Mouse (Mus musculus): Measurements from ENCODE around the gene Usp7. TPM values are rescaled to one million over a fixed set of nuclear protein-coding genes. Genes with fewer than 3 reads are reported as not detected.

Usp7 gene
- polyA plus RNA-seq, 1 experiment from 2014 or later, result 40.2 TPM

DNA sequence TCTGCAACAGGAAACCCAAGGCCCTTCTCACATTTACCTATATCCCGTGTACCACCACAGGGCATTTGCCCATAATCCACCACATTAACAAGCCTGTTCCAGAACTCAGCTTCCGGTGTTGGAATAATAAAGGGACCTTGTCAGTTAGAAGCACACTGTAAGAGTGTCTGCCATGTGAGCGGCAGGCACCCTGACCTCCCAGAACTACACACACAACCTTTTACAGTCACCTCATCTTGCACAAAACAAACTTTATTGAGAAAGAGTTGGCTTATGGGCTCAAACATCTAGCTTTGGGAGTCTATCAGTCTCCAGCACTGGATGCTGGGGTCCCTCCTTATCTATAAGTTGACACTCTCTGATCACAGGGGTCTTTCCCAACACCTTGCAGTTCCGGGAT, 133.8 kb downstream of the Usp7 start:
- H3K9ac ChIP-seq (replicated peaks; ENCODE audit: low read length), result no peak overlapping the region
- no peaks in the 10 kb centered on the region for H3K27me3 ChIP-seq (ENCODE audit: control insufficient read depth, insufficient read depth, low read length)
- no peaks in the 10 kb centered on the region for H3K4me1 ChIP-seq (ENCODE audit: control insufficient read depth, insufficient read depth, low read length)
- no peaks in the 10 kb centered on the region for H3K9me3 ChIP-seq (replicated peaks; ENCODE audit: control insufficient read depth, low read length)
- H3K4me2 ChIP-seq (ENCODE audit: low read depth, low read length), result no peak overlapping the region
- DNase-seq (ENCODE audit: low spot score) (no peak), ATAC-seq (replicated peaks; ENCODE audit: insufficient number of reproducible peaks, low FRiP score, low TSS enrichment, low read depth) (no peak)
- no peak overlapping the region for H3K27ac ChIP-seq (replicated peaks; ENCODE audit: low read depth, low read length)
- peaks cover 6% of the 10 kb centered on the region for H3K36me3 ChIP-seq (replicated peaks; ENCODE audit: control insufficient read depth, insufficient read depth, low read depth, low read length)
- WGBS, result 82% methylated on average over 4 of the region's 4 CpGs
- H3K4me3 ChIP-seq (ENCODE audit: low read depth, low read length), result no peak overlapping the region

DNA sequence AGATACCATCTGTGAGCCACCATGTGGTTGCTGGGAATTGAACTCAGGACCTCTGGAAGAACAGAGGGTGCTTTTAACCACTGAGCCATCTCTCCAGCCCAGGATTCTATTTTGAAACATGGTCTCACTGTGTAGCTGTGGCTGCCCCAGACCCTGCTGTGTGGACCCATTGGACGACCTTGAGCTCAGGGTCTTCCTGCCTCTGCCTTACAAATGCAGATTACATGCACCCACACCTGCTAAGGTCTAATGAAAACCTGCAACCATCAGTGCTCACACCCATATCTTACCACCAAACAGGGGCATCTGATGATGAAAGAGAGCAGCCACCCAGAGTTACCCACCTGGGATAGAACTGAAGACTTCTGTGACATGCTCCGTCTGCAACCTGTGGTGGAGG, 135.9 kb downstream of the Usp7 start:
- Histone ChIP-seq H3K27ac (replicated peaks; ENCODE audit: low read depth, low read length) (no peak overlapping the region), H3K9ac (replicated peaks; ENCODE audit: low read length) (no peak overlapping the region), H3K36me3 (replicated peaks; ENCODE audit: control insufficient read depth, insufficient read depth, low read depth, low read length) (peaks cover 5% of the 10 kb centered on the region), H3K4me1 (ENCODE audit: control insufficient read depth, insufficient read depth, low read length) (no peaks in the 10 kb centered on the region), H3K27me3 (ENCODE audit: control insufficient read depth, insufficient read depth, low read length) (no peaks in the 10 kb centered on the region), H3K4me3 (ENCODE audit: low read depth, low read length) (no peak overlapping the region), H3K9me3 (replicated peaks; ENCODE audit: control insufficient read depth, low read length) (no peaks in the 10 kb centered on the region), H3K4me2 (ENCODE audit: low read depth, low read length) (no peak overlapping the region)
- no peak for ATAC-seq (replicated peaks; ENCODE audit: insufficient number of reproducible peaks, low FRiP score, low TSS enrichment, low read depth)
- 82% methylated on average over 2 of the region's 2 CpGs for WGBS
- DNase-seq (ENCODE audit: low spot score), result no peak

DNA sequence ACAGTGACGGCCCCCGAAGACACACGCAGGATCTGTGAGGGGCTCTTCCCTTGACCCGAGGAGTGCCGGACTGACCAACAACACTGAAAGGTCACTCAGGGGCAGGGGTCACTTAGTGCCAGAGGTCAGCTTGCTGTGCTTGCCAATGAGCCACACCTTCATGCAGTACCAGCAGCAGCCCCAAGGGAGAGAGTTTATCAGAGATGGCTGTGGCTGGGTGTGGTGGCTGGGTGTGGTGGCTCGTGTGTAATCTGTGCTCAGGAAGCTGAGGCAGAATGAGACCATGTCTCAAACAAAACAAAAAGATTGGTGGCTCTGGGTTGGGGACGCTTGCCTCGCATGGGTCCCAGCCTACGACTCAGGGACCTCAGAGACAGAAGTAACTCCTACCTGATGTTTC, 136.5 kb downstream of the Usp7 start:
- Histone ChIP-seq H3K36me3 (replicated peaks; ENCODE audit: control insufficient read depth, insufficient read depth, low read depth, low read length) (peaks cover 2% of the 10 kb centered on the region; the same call in 1 of the 2 replicates), H3K4me3 (ENCODE audit: low read depth, low read length) (no peak overlapping the region), H3K9ac (replicated peaks; ENCODE audit: low read length) (no peak overlapping the region), H3K27me3 (ENCODE audit: control insufficient read depth, insufficient read depth, low read length) (no peaks in the 10 kb centered on the region), H3K4me2 (ENCODE audit: low read depth, low read length) (no peak overlapping the region), H3K9me3 (replicated peaks; ENCODE audit: control insufficient read depth, low read length) (no peaks in the 10 kb centered on the region), H3K27ac (replicated peaks; ENCODE audit: low read depth, low read length) (no peak overlapping the region), H3K4me1 (ENCODE audit: control insufficient read depth, insufficient read depth, low read length) (no peaks in the 10 kb centered on the region)
- DNase-seq (ENCODE audit: low spot score) (no peak), ATAC-seq (replicated peaks; ENCODE audit: insufficient number of reproducible peaks, low FRiP score, low TSS enrichment, low read depth) (no peak)
- 77% methylated on average over 9 of the region's 9 CpGs for WGBS

DNA sequence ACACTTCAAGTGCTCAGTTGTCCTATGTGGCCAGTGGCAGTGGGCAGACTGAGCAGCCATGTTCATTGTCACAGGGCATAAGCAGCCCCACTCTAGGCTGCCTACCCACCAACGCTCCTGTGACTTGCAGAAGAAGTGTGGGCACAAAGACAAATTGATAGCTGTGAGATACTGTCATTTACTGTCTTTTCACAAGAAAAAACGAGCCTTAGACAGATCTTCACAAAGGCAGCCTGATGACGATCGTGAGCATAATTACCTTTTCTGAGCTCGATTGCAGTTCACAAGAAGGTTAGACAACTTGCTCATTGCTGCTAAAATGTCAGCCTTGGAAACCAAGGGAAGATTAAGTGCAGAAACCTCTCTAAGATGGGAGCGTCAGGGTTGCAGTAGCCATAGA, 137.0 kb downstream of the Usp7 start:
- 87% methylated on average over 6 of the region's 6 CpGs for WGBS
- Histone ChIP-seq H3K36me3 (replicated peaks; ENCODE audit: control insufficient read depth, insufficient read depth, low read depth, low read length) (peaks cover under 1% of the 10 kb centered on the region; the same call in 1 of the 2 replicates), H3K9ac (replicated peaks; ENCODE audit: low read length) (no peak overlapping the region), H3K4me1 (ENCODE audit: control insufficient read depth, insufficient read depth, low read length) (no peaks in the 10 kb centered on the region), H3K27me3 (ENCODE audit: control insufficient read depth, insufficient read depth, low read length) (no peaks in the 10 kb centered on the region), H3K9me3 (replicated peaks; ENCODE audit: control insufficient read depth, low read length) (no peaks in the 10 kb centered on the region), H3K27ac (replicated peaks; ENCODE audit: low read depth, low read length) (no peak overlapping the region), H3K4me3 (ENCODE audit: low read depth, low read length) (no peak overlapping the region), H3K4me2 (ENCODE audit: low read depth, low read length) (no peak overlapping the region)
- DNase-seq (ENCODE audit: low spot score) (no peak), ATAC-seq (replicated peaks; ENCODE audit: insufficient number of reproducible peaks, low FRiP score, low TSS enrichment, low read depth) (no peak)

DNA sequence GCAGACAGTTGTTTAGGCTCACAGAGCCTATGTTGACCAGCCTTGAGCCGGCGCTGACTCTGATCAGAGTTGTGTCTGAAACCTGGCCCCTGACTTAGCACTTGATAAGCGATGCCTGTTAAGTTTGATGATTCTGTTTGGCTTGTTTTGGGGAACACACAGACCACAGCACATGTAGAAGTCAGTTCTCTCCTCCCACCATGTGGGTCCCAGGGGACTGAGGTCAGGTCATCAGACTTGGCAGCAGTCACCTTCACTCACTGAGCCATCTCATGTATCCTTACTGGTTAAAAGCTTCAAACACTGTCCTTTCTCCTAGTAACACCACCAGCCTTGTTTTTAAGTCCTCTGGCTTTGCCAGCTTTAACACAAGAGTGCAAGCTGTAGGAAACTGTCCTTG, 142.1 kb downstream of the Usp7 start:
- no peak overlapping the region for H3K4me3 ChIP-seq (ENCODE audit: low read depth, low read length)
- H3K36me3 ChIP-seq (replicated peaks; ENCODE audit: control insufficient read depth, insufficient read depth, low read depth, low read length), result peaks cover 17% of the 10 kb centered on the region
- H3K9me3 ChIP-seq (replicated peaks; ENCODE audit: control insufficient read depth, low read length), result no peaks in the 10 kb centered on the region
- 88% methylated on average over 3 of the region's 3 CpGs for WGBS
- no peak for DNase-seq (ENCODE audit: low spot score)
- no peak for ATAC-seq (replicated peaks; ENCODE audit: insufficient number of reproducible peaks, low FRiP score, low TSS enrichment, low read depth)
- no peak overlapping the region for H3K9ac ChIP-seq (replicated peaks; ENCODE audit: low read length)
- H3K4me1 ChIP-seq (ENCODE audit: control insufficient read depth, insufficient read depth, low read length), result no peaks in the 10 kb centered on the region
- no peaks in the 10 kb centered on the region for H3K27me3 ChIP-seq (ENCODE audit: control insufficient read depth, insufficient read depth, low read length)
- no peak overlapping the region for H3K27ac ChIP-seq (replicated peaks; ENCODE audit: low read depth, low read length)
- no peak overlapping the region for H3K4me2 ChIP-seq (ENCODE audit: low read depth, low read length)

DNA sequence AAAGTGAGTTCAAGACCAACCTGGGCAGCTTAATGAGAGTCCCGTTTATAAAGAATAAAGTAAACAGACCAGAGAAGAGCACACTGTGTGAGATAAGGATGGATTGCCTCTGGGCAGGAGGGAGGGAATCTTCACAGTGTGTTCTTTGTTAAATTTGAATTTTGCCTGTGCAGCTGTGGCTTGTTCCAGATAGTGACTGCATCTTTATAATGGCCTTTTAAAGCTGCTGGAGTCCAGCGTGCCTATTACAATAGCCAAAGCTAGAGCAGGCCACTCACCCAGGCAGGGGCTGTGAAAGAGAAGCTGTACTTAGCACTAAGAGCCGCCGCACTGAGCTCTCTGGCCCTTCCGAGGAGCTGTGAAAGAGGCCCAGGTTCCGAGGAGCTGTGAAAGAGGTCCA, 146.6 kb downstream of the Usp7 start:
- Histone ChIP-seq H3K4me2 (ENCODE audit: low read depth, low read length) (no peak overlapping the region), H3K27ac (replicated peaks; ENCODE audit: low read depth, low read length) (no peak overlapping the region), H3K4me3 (ENCODE audit: low read depth, low read length) (no peak overlapping the region), H3K9ac (replicated peaks; ENCODE audit: low read length) (no peak overlapping the region), H3K4me1 (ENCODE audit: control insufficient read depth, insufficient read depth, low read length) (no peaks in the 10 kb centered on the region), H3K27me3 (ENCODE audit: control insufficient read depth, insufficient read depth, low read length) (no peaks in the 10 kb centered on the region), H3K9me3 (replicated peaks; ENCODE audit: control insufficient read depth, low read length) (no peaks in the 10 kb centered on the region), H3K36me3 (replicated peaks; ENCODE audit: control insufficient read depth, insufficient read depth, low read depth, low read length) (peaks cover 17% of the 10 kb centered on the region)
- DNase-seq (ENCODE audit: low spot score) (no peak), ATAC-seq (replicated peaks; ENCODE audit: insufficient number of reproducible peaks, low FRiP score, low TSS enrichment, low read depth) (no peak)
- 74% methylated on average over 6 of the region's 6 CpGs for WGBS

DNA sequence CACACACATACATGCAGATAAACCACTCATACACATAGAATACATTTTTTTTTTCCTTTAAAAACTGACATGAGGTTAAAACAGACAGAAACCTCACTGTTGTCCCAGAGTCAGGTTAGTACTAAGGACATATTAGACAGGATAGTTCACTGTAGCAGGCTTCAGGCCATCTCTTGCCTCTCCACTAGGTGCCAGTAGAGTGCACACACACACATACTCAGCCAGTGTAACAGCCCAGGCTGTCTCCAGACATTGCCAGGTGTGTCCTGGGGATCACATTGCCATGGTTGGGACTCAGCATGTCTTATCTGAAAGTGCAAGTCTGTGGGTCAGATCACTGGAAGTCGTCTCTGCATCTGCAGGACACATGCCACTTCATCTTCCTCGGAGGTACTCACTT, 148.3 kb downstream of the Usp7 start:
- Histone ChIP-seq H3K4me1 (ENCODE audit: control insufficient read depth, insufficient read depth, low read length) (no peaks in the 10 kb centered on the region), H3K9me3 (replicated peaks; ENCODE audit: control insufficient read depth, low read length) (no peaks in the 10 kb centered on the region), H3K36me3 (replicated peaks; ENCODE audit: control insufficient read depth, insufficient read depth, low read depth, low read length) (peaks cover 15% of the 10 kb centered on the region), H3K27ac (replicated peaks; ENCODE audit: low read depth, low read length) (no peak overlapping the region), H3K4me2 (ENCODE audit: low read depth, low read length) (no peak overlapping the region), H3K4me3 (ENCODE audit: low read depth, low read length) (no peak overlapping the region), H3K27me3 (ENCODE audit: control insufficient read depth, insufficient read depth, low read length) (no peaks in the 10 kb centered on the region), H3K9ac (replicated peaks; ENCODE audit: low read length) (no peak overlapping the region)
- 68% methylated on average over 2 of the region's 2 CpGs for WGBS
- DNase-seq (ENCODE audit: low spot score) (peak; percentile 51), ATAC-seq (replicated peaks; ENCODE audit: insufficient number of reproducible peaks, low FRiP score, low TSS enrichment, low read depth) (peak; percentile 53; the same call in 1 of the 2 replicates)

Data from embryonic facial prominence, embryonic 11.5 days (tissue).